Mouse (Mus musculus) lung, adult 18-20 months (tissue): ENCODE measurements around the gene Zbtb26.

ENCODE experiments used
- DNase-seq, 2 experiments: peaks; one replicate each; pipeline ENCODE4 v3.0.0; 2022; ENCODE audit warnings: mixed read lengths in 2 of 2

Gene Zbtb26

GRCm38 (mm10) chr2:37442611-37443591 lies at the start of gene Zbtb26, which contains the start of the genes Zbtb6 and Rabgap1:
Gene Zbtb26 (minus strand): TSS chr2:37443135.
Gene Zbtb6 (minus strand): TSS chr2:37443171.
Gene Rabgap1 (plus strand): TSS chr2:37443279.
- peak; percentile 95 to 96 for DNase-seq

- DNase-seq, result no peak
These were observed 46.0 kb upstream of the Zbtb26 start for GRCm38 (mm10) chr2:37488956-37489355.

DNA sequence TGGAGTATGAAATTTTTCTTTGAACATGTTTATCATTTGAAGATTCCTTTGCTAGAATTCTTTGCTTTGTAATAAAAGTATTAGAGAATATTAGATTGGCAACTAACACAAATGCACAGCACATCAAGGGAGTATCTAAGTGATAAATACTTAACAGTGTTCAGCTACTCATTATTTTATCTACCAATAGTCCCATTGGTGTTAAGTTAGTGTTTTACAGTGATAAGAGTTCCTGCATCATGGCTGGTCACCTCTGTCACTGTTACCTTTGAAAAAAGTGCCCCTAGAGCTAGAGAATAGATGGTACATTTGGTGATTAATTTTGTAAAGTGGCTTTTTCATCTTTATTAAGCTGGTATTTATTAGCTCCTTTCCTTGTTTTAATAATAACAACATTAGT lies 43.5 kb upstream of the Zbtb26 start:
- DNase-seq, result no peak

DNA sequence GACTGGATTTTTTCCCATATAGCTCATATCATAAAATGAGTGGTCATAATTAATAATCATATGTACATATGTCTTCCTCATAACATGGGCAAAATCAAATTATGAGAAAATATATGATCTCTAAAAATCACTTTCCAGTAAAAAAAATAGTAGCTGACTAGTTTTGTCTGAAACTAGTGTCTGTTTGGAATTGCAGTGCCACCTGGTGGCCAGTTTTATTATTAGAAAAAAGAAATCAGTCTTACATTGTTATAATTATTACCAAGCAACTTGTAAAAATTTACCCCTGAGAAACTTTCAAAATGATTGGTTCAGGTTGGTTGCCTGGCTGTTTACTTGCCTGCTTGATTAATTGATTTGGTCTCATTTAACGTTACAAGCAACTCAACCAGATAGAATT lies 42.4 kb upstream of the Zbtb26 start:
- peak in 1 of 2 experiments; percentile 28 for DNase-seq

- DNase-seq, result no peak
These were observed 41.2 kb upstream of the Zbtb26 start for GRCm38 (mm10) chr2:37484165-37484564.

DNA sequence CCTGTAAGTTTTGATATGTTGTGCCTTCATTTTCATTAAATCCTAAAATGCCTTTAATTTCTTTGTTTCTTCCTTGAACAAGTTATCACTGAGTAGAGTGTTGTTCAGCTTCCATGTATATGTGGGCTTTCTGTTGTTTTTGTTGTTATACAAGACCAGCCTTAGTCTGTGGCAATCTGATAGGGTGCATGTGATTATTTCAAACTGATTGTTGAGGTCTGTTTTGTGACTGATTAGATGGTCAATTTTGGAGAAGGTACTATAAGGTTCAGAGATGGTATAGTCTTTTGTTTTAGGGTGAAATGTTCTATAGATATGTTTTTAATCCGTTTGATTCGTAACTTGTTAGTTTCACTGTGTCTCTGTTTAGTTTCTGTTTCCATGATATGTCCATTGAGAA lies 37.1 kb upstream of the Zbtb26 start:
- no peak for DNase-seq

GRCm38 (mm10) chr2:37479559-37479958 lies 36.6 kb upstream of the Zbtb26 start:
- DNase-seq, result no peak

GRCm38 (mm10) chr2:37466266-37466665 lies 23.3 kb upstream of the Zbtb26 start:
- DNase-seq, result no peak

- DNase-seq, result no peak
These were observed 17.8 kb upstream of the Zbtb26 start for GRCm38 (mm10) chr2:37460707-37461106.

- no peak for DNase-seq
These were observed 9.4 kb upstream of the Zbtb26 start for GRCm38 (mm10) chr2:37452376-37452760.

DNA sequence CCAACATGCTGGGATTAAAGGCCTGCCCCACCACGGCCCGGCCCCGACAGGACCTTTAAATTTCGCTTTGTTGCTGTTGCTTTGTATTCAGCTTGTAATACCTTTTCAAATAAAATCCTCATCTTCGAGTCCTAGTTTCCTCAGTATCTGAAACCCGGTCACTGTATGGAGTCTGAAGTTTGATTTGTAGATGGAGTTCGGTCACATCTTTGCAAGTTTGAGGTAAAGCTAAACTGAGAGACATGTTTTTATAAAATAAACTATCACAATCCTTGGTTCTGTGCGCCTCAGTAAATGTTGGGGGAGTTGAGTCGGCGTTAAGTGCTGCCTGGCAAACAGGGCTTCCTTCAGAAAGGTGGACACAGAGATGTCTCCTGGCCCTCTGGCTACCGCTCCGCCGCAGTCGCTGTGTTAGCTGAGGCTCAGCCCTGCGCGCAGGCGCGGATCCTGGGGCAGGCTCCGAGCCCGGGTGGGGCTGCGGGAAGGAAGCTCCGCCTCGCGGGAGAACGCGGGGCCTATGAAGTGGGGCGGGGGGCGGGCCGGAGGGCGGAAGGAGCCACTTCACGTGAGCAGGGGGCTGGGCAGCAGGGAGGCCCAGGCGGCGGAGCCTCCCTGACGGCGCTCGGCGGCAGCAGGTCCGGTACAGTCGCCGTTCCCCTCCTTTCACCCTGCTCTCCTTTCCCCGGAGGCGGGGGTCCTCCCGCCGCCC lies 8.9 kb upstream of the Zbtb26 start:
- DNase-seq, result peak; percentile 94 to 95

DNA sequence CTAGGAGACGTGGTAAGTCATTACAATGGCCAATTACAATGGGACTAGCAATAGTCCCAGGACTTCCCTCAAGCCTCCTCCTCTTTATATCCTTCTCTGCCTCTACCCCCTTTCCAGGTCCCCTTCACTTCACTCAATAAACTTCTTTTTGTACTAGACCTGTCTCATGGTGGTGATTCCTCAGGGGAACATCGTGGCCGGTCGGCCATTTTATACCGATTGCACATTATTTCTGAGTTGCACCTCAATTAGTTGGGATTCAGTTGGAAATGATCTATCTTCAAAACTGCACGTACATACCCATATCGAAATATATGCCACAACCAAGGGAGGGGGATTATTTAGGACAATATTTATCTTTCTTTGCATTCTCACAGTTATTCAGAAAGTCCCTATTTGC lies 11.3 kb downstream of the Zbtb26 start:
- DNase-seq, result no peak

- peak; percentile 85 to 90 for DNase-seq
These were observed 12.1 kb downstream of the Zbtb26 start for GRCm38 (mm10) chr2:37430593-37431464.

DNA sequence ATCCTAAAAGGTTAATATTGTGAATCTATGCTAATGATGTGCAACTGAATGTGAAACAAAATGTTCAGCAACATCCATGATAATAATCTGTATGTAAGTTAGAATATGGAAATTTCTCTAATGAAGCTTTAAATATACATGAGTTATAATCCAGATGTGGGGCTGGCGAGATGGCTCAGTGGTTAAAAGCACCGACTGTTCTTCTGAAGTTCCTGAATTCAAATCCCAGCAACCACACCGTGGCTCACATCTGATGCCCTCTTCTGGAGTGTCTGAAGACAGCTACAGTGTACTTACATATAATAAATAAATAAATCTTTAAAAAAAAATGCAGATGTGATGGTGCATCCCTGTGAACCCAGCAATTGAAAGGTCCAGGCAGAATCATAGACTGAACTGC lies 19.3 kb downstream of the Zbtb26 start:
- no peak for DNase-seq

DNA sequence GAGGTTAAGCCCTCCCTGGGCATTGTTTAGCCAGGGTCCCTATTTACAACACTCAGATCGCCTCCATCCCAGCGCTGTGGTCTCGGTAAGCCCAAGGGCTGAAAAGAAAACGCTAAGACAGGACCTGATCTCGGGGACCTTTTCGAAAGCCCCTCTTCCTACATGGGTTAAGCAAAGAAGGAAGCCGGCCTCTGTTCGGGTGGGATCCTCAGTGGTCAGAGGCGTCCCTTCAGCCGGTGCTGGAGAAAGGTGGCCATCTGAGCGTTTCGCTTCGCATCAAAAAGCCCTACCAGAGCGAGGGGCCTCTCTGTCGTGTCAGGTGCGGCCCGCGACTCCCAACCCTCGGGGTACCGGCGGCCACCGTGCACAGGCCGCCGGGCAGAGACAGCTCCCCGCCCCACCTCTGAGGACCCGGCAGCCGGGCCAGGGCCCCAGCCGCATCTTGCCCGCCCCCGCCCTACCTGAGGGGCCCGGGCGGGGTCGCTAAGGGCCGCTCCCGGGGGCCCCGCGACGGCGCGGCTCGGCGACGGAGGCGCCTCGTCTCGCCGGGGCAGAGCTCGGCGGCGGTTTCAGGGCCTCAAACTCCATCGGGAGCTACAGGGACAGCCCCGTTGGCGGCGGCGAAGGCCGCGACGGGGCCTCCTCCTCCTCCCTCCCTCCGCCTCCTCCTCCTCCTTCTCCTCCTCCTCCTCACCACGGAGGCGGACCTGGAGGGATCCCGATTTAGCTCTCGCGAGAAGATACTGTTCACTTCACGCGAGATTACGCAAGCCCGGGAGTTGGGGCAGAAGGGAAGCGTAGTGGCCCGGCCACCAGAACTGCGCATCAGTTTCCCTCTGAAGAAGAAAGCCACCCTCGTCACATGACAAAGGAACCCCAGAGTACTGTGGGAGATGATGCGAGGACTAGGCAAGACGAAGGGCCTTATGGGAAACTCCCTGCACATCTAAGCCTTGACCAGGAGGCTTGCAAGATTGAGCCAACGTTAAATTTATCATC lies 20.3 kb downstream of the Zbtb26 start, which contains the start of gene Rc3h2:
Gene Rc3h2 (minus strand): TSS at position 598 of the 999 bp plus-strand sequence.
- DNase-seq, result peak; percentile 97 to 98

DNA sequence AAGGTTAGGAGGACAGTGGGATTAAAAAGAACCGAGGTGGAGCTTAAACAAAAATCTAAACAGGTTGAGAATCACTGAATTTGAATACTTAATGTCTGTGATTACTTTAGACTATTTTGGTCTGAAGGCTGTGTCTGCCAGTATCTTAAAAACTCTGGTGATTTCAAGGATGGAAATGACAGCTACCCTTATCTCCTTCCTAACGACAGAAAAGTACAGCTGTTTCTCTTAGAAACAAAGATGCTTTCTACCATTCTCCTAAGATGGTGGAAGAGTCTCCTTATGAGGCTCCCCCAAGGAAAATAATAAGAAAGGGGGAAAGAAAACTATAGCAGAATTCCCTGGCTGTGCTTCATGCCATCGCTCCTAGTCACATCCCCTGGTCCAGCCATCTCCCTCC lies 21.0 kb downstream of the Zbtb26 start:
- no peak for DNase-seq

DNA sequence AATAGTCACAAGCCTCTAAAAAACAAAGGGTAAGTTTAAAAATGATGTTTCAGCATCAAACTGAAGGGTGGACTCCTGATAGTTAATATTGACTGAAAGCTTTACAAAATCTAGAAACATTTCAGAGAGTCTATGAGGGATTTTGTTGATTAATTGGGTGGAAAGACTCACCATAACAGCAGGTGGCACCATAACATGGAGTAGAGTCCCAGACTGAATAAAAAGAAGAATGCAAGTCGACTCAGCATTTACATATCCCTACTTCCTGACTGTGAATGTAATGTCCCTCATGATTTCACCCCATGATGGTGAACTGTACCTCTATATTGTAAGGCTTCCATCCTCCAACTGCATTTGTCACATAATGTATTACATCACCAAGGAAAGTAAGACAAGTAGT lies 47.4 kb downstream of the Zbtb26 start:
- DNase-seq, result no peak

- no peak for DNase-seq
These were observed 60.0 kb downstream of the Zbtb26 start for GRCm38 (mm10) chr2:37382921-37383320.
